Mouse (Mus musculus) duodenum, adult 2 months (tissue): Measurements from ENCODE around the gene Slc25a53. TPM values are rescaled to one million over a fixed set of nuclear protein-coding genes. Genes with fewer than 3 reads are reported as not detected.

Source experiments
- polyA plus RNA-seq: library from polyadenylated mRNA; depleted of rRNA; stranded (reverse); fragments of >200 nt; gene quantifications from 2 replicates; pipeline ENCODE4 v1.2.3, GENCODE M21; 2012; ENCODE audit warnings: low replicate concordance; rRNA removed

The Slc25a53 gene
- polyA plus RNA-seq, result 0.98 and 2.0 TPM in 2 replicates

GRCm38 (mm10) chrX:137038000-137038483 is at the start of gene Slc25a53:
Slc25a53 (minus strand) TSS chrX:137038302.

GRCm38 (mm10) chrX:137049425-137050225 is 11.5 kb upstream of the Slc25a53 start, which contains the start of gene Fam199x:
Fam199x (plus strand) TSS chrX:137049594.

GRCm38 (mm10) chrX:136992978-136993547 is 45.0 kb downstream of the Slc25a53 start, which contains the start of gene Zcchc18:
Zcchc18 (plus strand) TSS chrX:136993155.

GRCm38 (mm10) chrX:136976424-136977084 is 61.5 kb downstream of the Slc25a53 start, which contains the start of the genes Tmsb15l and Tmsb15b1:
Tmsb15l (minus strand) TSS chrX:136976869.
Tmsb15b1 (minus strand) TSS chrX:136976874.

GRCm38 (mm10) chrX:136975397-136975796 is 62.7 kb downstream of the Slc25a53 start, which contains the start of gene Tmsb15b2:
Tmsb15b2 (minus strand) TSS chrX:136975497.

Other genes with a start within 250 kb of the Slc25a53 start
- gene Plp1, start 215.6 kb downstream of the Slc25a53 start, polyA plus RNA-seq, result 0.79 and 1.4 TPM in 2 replicates
- 0.02 TPM in 1 of 2 replicates, not detected in the other for gene Rab9b, start 169.5 kb downstream of the Slc25a53 start, polyA plus RNA-seq
- gene H2bfm, start 111.0 kb downstream of the Slc25a53 start, polyA plus RNA-seq, result not detected in 2 replicates
- gene Tmsb15b2, start 62.8 kb downstream of the Slc25a53 start, polyA plus RNA-seq, result not detected in 2 replicates
- gene Tmsb15l, start 61.4 kb downstream of the Slc25a53 start, polyA plus RNA-seq, result not detected in 2 replicates
- not detected in 2 replicates for gene Tmsb15b1, start 61.4 kb downstream of the Slc25a53 start, polyA plus RNA-seq
- gene Zcchc18, start 45.1 kb downstream of the Slc25a53 start, polyA plus RNA-seq, result 0.34 and 0.40 TPM in 2 replicates
- 0.12 and 0.23 TPM in 2 replicates for gene Fam199x, start 11.3 kb upstream of the Slc25a53 start, polyA plus RNA-seq
- gene Esx1, start 83.8 kb upstream of the Slc25a53 start, polyA plus RNA-seq, result not detected in 2 replicates